Mouse (Mus musculus): ENCODE measurements around the gene Slc44a5. TPM values are rescaled to one million over a fixed set of nuclear protein-coding genes. Genes with fewer than 3 reads are reported as not detected.

Gene Slc44a5
- polyA plus RNA-seq, 1 experiment: 0.03 TPM

- no peak overlapping the region for H3K4me3 ChIP-seq (ENCODE audit: low read depth, low read length)
- WGBS: 72% methylated on average over 8 of the region's 8 CpGs
- no peaks in the 10 kb centered on the region for H3K27me3 ChIP-seq (ENCODE audit: control insufficient read depth, insufficient read depth, low read length)
- H3K36me3 ChIP-seq (ENCODE audit: control insufficient read depth, insufficient read depth, low read length): no peaks in the 10 kb centered on the region
- no peaks in the 10 kb centered on the region for H3K4me1 ChIP-seq (ENCODE audit: control insufficient read depth, insufficient read depth, insufficient read length, low read length)
- H3K27ac ChIP-seq (ENCODE audit: insufficient read depth, low read depth, low read length): no peak overlapping the region
- no peak for TF ChIP-seq CTCF (IDR thresholded peaks at IDR 0.05; ENCODE audit: extremely low read depth, insufficient read length, insufficient replicate concordance, low read depth, low read length)
- TF ChIP-seq POLR2A (IDR thresholded peaks at IDR 0.05; ENCODE audit: low read depth, low read length): no peak
Measured at GRCm38 (mm10) chr3:154093745-154094322, 120.6 kb downstream of the Slc44a5 start.

- Histone ChIP-seq H3K4me3 (ENCODE audit: low read depth, low read length) (no peak overlapping the region), H3K27me3 (ENCODE audit: control insufficient read depth, insufficient read depth, low read length) (no peaks in the 10 kb centered on the region), H3K27ac (ENCODE audit: insufficient read depth, low read depth, low read length) (no peak overlapping the region), H3K4me1 (ENCODE audit: control insufficient read depth, insufficient read depth, insufficient read length, low read length) (no peaks in the 10 kb centered on the region), H3K36me3 (ENCODE audit: control insufficient read depth, insufficient read depth, low read length) (no peaks in the 10 kb centered on the region)
- 79% methylated on average over 9 of the region's 9 CpGs for WGBS
- TF ChIP-seq POLR2A (IDR thresholded peaks at IDR 0.05; ENCODE audit: low read depth, low read length): no peak
Measured at GRCm38 (mm10) chr3:154101671-154102070, 128.4 kb downstream of the Slc44a5 start.

- Histone ChIP-seq H3K27me3 (ENCODE audit: control insufficient read depth, insufficient read depth, low read length) (no peaks in the 10 kb centered on the region), H3K4me3 (ENCODE audit: low read depth, low read length) (no peak overlapping the region), H3K4me1 (ENCODE audit: control insufficient read depth, insufficient read depth, insufficient read length, low read length) (no peaks in the 10 kb centered on the region), H3K27ac (ENCODE audit: insufficient read depth, low read depth, low read length) (no peak overlapping the region), H3K36me3 (ENCODE audit: control insufficient read depth, insufficient read depth, low read length) (no peaks in the 10 kb centered on the region)
- WGBS: 59% methylated on average over 5 of the region's 5 CpGs
- no peak for TF ChIP-seq POLR2A (IDR thresholded peaks at IDR 0.05; ENCODE audit: low read depth, low read length)
- no peak for TF ChIP-seq CTCF (IDR thresholded peaks at IDR 0.05; ENCODE audit: extremely low read depth, insufficient read length, insufficient replicate concordance, low read depth, low read length)
Measured at GRCm38 (mm10) chr3:154110528-154110927, 137.3 kb downstream of the Slc44a5 start.

- no peak overlapping the region for H3K4me3 ChIP-seq (ENCODE audit: low read depth, low read length)
- no peaks in the 10 kb centered on the region for H3K36me3 ChIP-seq (ENCODE audit: control insufficient read depth, insufficient read depth, low read length)
- no peak for TF ChIP-seq CTCF (IDR thresholded peaks at IDR 0.05; ENCODE audit: extremely low read depth, insufficient read length, insufficient replicate concordance, low read depth, low read length)
- no peak for TF ChIP-seq POLR2A (IDR thresholded peaks at IDR 0.05; ENCODE audit: low read depth, low read length)
- no peaks in the 10 kb centered on the region for H3K4me1 ChIP-seq (ENCODE audit: control insufficient read depth, insufficient read depth, insufficient read length, low read length)
- H3K27me3 ChIP-seq (ENCODE audit: control insufficient read depth, insufficient read depth, low read length): no peaks in the 10 kb centered on the region
- no peak overlapping the region for H3K27ac ChIP-seq (ENCODE audit: insufficient read depth, low read depth, low read length)
- WGBS: 60% methylated on average over 5 of the region's 5 CpGs
Measured at GRCm38 (mm10) chr3:154111221-154111620, 138.0 kb downstream of the Slc44a5 start.

GRCm38 (mm10) chr3:154114991-154115390 lies 141.8 kb downstream of the Slc44a5 start:
- Histone ChIP-seq H3K4me1 (ENCODE audit: control insufficient read depth, insufficient read depth, insufficient read length, low read length) (no peaks in the 10 kb centered on the region), H3K27ac (ENCODE audit: insufficient read depth, low read depth, low read length) (no peak overlapping the region), H3K27me3 (ENCODE audit: control insufficient read depth, insufficient read depth, low read length) (no peaks in the 10 kb centered on the region), H3K4me3 (ENCODE audit: low read depth, low read length) (no peak overlapping the region), H3K36me3 (ENCODE audit: control insufficient read depth, insufficient read depth, low read length) (no peaks in the 10 kb centered on the region)
- 79% methylated on average over 9 of the region's 9 CpGs for WGBS
- TF ChIP-seq POLR2A (IDR thresholded peaks at IDR 0.05; ENCODE audit: low read depth, low read length): no peak
- TF ChIP-seq CTCF (IDR thresholded peaks at IDR 0.05; ENCODE audit: extremely low read depth, insufficient read length, insufficient replicate concordance, low read depth, low read length): no peak

GRCm38 (mm10) chr3:154115478-154115877 lies 142.2 kb downstream of the Slc44a5 start:
- 89% methylated on average over 4 of the region's 4 CpGs for WGBS
- H3K4me1 ChIP-seq (ENCODE audit: control insufficient read depth, insufficient read depth, insufficient read length, low read length): no peaks in the 10 kb centered on the region
- TF ChIP-seq CTCF (IDR thresholded peaks at IDR 0.05; ENCODE audit: extremely low read depth, insufficient read length, insufficient replicate concordance, low read depth, low read length) (no peak), POLR2A (IDR thresholded peaks at IDR 0.05; ENCODE audit: low read depth, low read length) (no peak)
- H3K36me3 ChIP-seq (ENCODE audit: control insufficient read depth, insufficient read depth, low read length): no peaks in the 10 kb centered on the region
- no peaks in the 10 kb centered on the region for H3K27me3 ChIP-seq (ENCODE audit: control insufficient read depth, insufficient read depth, low read length)
- no peak overlapping the region for H3K27ac ChIP-seq (ENCODE audit: insufficient read depth, low read depth, low read length)
- H3K4me3 ChIP-seq (ENCODE audit: low read depth, low read length): no peak overlapping the region

GRCm38 (mm10) chr3:154116000-154116399 lies 142.8 kb downstream of the Slc44a5 start:
- 91% methylated on average over 5 of the region's 5 CpGs for WGBS
- no peaks in the 10 kb centered on the region for H3K27me3 ChIP-seq (ENCODE audit: control insufficient read depth, insufficient read depth, low read length)
- no peaks in the 10 kb centered on the region for H3K4me1 ChIP-seq (ENCODE audit: control insufficient read depth, insufficient read depth, insufficient read length, low read length)
- H3K27ac ChIP-seq (ENCODE audit: insufficient read depth, low read depth, low read length): no peak overlapping the region
- TF ChIP-seq CTCF (IDR thresholded peaks at IDR 0.05; ENCODE audit: extremely low read depth, insufficient read length, insufficient replicate concordance, low read depth, low read length) (no peak), POLR2A (IDR thresholded peaks at IDR 0.05; ENCODE audit: low read depth, low read length) (no peak)
- no peak overlapping the region for H3K4me3 ChIP-seq (ENCODE audit: low read depth, low read length)
- H3K36me3 ChIP-seq (ENCODE audit: control insufficient read depth, insufficient read depth, low read length): no peaks in the 10 kb centered on the region

All from small intestine, adult 2 months (tissue).